Mouse (Mus musculus): Measurements from ENCODE around the gene Slc44a2. TPM values are rescaled to one million over a fixed set of nuclear protein-coding genes. Genes with fewer than 3 reads are reported as not detected.
"Not testable (repeated sequence)": the region's sequence is repeated elsewhere in the genome, so short reads cannot be mapped to it uniquely, and the experiment has no call there.

The Slc44a2 gene
- polyA plus RNA-seq, 1 experiment from 2014 or later = 74.1 TPM

DNA sequence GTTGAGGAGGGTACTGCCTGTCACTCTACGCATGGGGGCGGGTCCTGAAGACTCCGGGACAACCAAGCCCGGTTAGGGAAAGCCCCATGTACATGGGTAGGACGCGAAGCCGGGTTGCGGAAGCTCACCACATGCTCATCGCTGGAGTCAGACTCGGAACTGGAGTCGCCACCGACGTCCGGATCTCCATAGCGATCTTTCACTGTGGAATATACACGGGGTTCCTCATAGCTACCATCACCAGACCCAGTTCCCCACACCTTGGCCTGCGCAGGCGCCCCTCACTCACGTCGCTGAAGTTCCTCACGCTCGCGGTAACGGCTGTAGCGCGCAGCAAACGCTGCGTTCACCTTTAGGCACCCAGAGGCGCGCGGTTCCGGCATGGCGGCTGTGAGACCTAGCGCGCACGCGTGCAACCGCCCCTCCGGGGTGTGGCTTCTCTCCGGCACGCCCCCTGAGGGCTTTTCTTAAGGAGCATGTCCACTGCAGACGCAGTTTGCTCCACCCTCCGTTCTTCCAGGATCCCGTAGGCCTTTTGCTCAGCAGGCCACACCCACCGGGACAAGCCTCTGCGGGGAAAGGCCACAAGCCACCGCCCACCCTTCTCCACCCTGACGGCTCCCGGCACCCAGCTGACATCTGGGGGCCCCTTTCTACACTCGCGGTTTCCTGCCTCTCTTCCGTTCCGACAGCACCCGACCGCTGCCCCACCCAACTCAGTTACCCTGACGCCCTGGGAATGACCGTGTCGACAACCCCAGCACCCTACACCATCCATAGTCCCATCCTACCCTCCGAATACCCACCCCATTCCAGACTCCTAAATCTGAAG lies 32.7 kb upstream of the Slc44a2 start, which contains the start of gene Kri1:
Kri1 (minus strand) TSS at position 399 of the 832 bp plus-strand sequence.
- 1% methylated on average over 59 of the region's 59 CpGs for WGBS
- peaks cover 18% of the 10 kb centered on the region for H3K36me3 ChIP-seq
- peaks cover 34% of the 10 kb centered on the region for H3K4me1 ChIP-seq
- peak within 1 kb of the TSS; percentile 82 for H3K27ac ChIP-seq (replicated peaks)
- H3K9me3 ChIP-seq = no peaks in the 10 kb centered on the region
- peak within 1 kb of the TSS; percentile 73 for H3K9ac ChIP-seq (replicated peaks)
- ATAC-seq (ENCODE audit: low FRiP score, low read depth) = peak; percentile 69
- no peaks in the 10 kb centered on the region for H3K27me3 ChIP-seq
- H3K4me3 ChIP-seq = peak within 1 kb of the TSS; percentile 84
- H3K4me2 ChIP-seq (replicated peaks) = peak within 1 kb of the TSS; percentile 70

DNA sequence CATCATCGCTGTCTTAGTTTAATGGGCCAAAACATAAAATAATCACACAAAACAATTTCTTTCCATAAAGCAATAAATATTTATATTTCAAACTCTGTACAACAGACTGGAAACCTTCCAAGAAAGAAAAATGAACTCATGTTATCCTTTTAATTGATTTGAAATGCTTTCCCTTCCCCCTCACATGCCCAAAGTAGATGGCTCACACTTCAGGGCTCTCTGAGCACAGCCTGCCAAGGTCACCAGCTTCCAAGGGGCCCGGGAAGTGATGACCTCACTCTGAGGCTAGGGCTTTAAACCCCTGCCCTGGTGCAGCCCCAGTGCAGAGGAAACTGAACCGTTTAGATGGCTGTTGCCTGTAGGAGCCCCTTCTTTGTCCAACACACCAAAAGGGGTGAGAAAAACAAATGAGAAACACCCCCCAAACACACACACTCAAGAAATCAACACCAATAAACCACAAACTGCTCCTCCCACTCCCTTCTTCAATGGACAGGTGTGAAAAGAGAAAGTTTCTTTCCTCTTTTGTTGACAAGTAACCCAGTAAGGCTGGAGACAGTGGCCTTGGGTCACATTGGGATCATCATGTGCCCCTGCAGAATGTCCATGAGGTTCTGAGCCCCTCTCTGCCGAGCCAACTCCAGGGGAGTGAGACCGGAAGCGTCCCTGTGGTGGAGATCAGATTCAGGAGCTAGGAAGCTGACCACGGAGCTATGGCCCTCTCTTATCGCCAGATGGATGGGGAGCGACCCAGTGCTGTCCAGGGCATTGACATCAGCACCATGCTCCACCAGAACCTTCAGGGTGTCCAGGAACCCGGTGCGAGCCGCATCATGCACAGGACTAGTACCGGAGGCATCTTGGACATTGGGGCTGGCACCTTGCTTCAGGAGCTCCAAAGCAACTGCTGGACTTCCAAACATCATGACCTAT lies 31.8 kb upstream of the Slc44a2 start:
- Histone ChIP-seq H3K9ac (replicated peaks) (peak overlapping the region; percentile 73), H3K4me3 (peak overlapping the region; percentile 84), H3K4me1 (peaks cover 34% of the 10 kb centered on the region), H3K27me3 (no peaks in the 10 kb centered on the region), H3K9me3 (no peaks in the 10 kb centered on the region), H3K36me3 (peaks cover 14% of the 10 kb centered on the region), H3K4me2 (replicated peaks) (peak overlapping the region; percentile 70), H3K27ac (replicated peaks) (peak overlapping the region; percentile 82)
- 82% methylated on average over 13 of the region's 13 CpGs for WGBS
- no peak for ATAC-seq (ENCODE audit: low FRiP score, low read depth)

DNA sequence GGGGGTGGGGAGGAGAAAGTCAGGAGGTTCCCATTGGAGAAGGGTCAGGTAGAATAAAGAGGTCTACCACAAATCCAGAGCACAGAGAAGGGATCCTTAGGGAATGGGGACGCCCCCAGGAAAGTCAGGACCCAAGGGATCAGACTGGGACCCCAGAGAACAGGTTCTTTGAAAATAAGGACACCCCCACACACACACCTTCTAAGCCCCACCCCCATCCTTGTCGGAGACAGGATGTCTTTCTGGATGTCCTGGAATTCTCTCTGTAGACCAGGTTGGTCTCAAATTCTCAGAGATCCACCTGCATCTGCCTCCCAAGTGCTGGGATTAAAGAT lies 31.2 kb upstream of the Slc44a2 start:
- Histone ChIP-seq H3K36me3 (peaks cover 8% of the 10 kb centered on the region; the same call in 1 of the 2 replicates), H3K4me3 (peak overlapping the region; percentile 84; the same call in 1 of the 2 replicates), H3K4me1 (peaks cover 34% of the 10 kb centered on the region), H3K9ac (replicated peaks) (no peak overlapping the region), H3K27me3 (no peaks in the 10 kb centered on the region), H3K4me2 (replicated peaks) (peak overlapping the region; percentile 70), H3K9me3 (no peaks in the 10 kb centered on the region), H3K27ac (replicated peaks) (no peak overlapping the region)
- WGBS = 89% methylated on average over 2 of the region's 2 CpGs
- no peak for ATAC-seq (ENCODE audit: low FRiP score, low read depth)

DNA sequence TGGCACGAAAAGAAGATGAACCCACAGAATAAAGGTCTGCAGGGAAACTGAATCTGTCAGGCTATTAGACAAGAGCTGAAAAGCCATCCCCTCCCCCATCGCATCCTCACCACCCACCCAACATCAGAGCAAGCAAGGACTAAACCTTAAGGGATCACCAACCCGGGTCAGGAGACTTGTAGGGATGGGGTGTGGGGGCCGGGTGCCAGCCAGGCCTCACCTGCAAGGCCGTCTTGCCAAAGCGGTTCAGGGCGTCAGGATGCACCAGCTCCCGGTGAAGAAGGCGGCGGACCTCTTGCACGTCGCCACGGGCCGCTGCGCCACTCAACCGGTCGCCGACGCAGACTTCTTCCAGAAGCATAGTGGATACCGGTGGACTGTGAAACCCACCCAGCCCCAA lies 29.9 kb upstream of the Slc44a2 start:
- H3K9me3 ChIP-seq = no peaks in the 10 kb centered on the region
- peak overlapping the region; percentile 86 for H3K27ac ChIP-seq (replicated peaks)
- no peak for ATAC-seq (ENCODE audit: low FRiP score, low read depth)
- H3K9ac ChIP-seq (replicated peaks) = peak overlapping the region; percentile 81
- H3K4me3 ChIP-seq = peak overlapping the region; percentile 75
- H3K4me2 ChIP-seq (replicated peaks) = peak overlapping the region; percentile 70
- peaks cover 34% of the 10 kb centered on the region for H3K4me1 ChIP-seq
- under 1% methylated on average over 20 of the region's 20 CpGs for WGBS
- H3K36me3 ChIP-seq = no peaks in the 10 kb centered on the region
- no peaks in the 10 kb centered on the region for H3K27me3 ChIP-seq

DNA sequence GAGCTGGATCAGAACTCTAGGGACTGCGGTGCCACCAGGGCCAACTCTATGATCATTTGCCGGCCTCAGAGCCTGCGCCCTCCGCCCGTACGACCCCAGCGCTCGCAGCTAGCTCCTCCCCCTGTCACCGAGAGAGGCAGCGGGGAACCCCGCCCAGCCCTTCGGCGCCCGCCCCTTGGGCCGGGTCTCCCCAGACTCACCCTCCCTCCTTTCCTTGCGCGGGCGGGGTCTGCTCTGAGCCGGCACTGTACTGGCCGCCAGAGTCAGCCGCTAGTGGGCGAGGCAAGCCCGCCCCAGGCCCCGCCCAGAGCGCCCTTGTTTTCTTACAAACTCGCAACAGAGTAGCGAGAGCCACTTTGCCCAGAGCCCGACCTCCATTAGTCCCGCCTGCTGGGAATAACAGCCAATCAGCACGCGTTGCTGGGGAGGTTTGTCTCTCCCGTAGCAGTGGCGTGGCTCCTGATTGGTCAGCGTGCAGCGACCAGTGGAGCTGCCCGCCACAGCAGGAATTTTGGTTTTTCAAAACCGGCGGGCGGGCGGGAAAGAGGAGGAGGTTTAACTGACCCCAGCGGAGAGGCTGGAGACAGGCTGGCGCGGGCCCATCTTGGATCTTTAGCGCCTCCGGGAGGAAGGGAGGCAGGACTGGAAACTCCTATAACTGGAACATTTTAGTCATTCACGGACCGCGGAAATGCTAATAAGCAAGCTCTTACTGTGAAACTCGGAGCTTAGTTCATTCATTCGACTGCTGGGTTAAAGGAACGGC lies 29.3 kb upstream of the Slc44a2 start, which contains the start of gene Cdkn2d:
Cdkn2d (minus strand) TSS at position 386 of the 766 bp plus-strand sequence.
- peak within 1 kb of the TSS; percentile 75 for H3K4me3 ChIP-seq
- peak; percentile 96 for ATAC-seq (ENCODE audit: low FRiP score, low read depth)
- H3K36me3 ChIP-seq = no peaks in the 10 kb centered on the region
- WGBS = under 1% methylated on average over 47 of the region's 51 CpGs
- peak within 1 kb of the TSS; percentile 86 for H3K27ac ChIP-seq (replicated peaks)
- peaks cover 33% of the 10 kb centered on the region for H3K4me1 ChIP-seq
- no peaks in the 10 kb centered on the region for H3K27me3 ChIP-seq
- H3K9me3 ChIP-seq = no peaks in the 10 kb centered on the region
- peak within 1 kb of the TSS; percentile 70 for H3K4me2 ChIP-seq (replicated peaks)
- peak within 1 kb of the TSS; percentile 81 for H3K9ac ChIP-seq (replicated peaks)

DNA sequence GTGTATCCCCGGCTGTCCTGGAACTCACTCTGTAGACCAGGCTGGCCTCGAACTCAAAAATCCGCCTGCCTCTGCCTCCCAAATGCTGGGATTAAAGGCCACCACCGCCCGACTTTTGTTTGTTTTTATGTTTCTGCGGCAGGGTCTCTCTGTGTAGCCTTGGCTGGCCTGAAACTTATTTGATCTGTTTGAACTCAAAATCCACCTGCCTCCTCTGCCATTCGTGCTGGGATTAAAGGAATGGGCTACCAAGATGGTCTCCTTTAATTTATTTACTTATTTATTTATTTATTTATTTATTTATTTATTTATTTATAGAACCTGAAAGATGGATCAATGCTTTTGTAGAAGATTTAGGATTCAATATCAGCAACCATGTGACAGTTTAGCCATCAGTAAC lies 28.6 kb upstream of the Slc44a2 start:
- not testable (repeated sequence) for H3K9me3 ChIP-seq; H3K27me3 ChIP-seq; H3K36me3 ChIP-seq; ATAC-seq (ENCODE audit: low FRiP score, low read depth); H3K9ac ChIP-seq (replicated peaks)
- H3K4me1 ChIP-seq = peaks cover 27% of the 10 kb centered on the region
- peak overlapping the region; percentile 70 for H3K4me2 ChIP-seq (replicated peaks)
- 18% methylated on average over 7 of the region's 7 CpGs for WGBS
- H3K27ac ChIP-seq (replicated peaks) = peak overlapping the region; percentile 78
- peak overlapping the region; percentile 75 for H3K4me3 ChIP-seq

DNA sequence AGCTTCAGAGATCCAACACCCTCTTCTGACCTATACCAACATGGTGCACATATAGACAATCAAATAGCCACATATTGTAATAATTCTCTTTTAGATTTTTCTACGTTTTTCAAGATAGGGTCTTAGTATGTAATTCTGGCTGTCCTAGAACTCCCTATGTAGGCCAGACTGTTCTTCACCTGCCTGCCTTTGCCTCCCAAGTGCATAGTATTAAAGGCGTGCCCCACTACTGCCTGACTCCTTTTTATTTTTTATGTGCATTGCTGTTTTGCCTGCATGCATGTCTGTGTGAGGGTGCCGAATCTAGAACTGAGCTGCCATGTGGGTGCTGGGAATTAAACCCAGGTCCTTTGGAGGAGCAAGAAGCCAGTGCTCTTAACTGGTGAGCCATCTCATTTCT lies 28.2 kb upstream of the Slc44a2 start:
- Histone ChIP-seq H3K4me1 (peaks cover 23% of the 10 kb centered on the region), H3K4me2 (replicated peaks) (no peak overlapping the region), H3K9me3 (no peaks in the 10 kb centered on the region), H3K9ac (replicated peaks) (no peak overlapping the region), H3K4me3 (no peak overlapping the region), H3K27me3 (no peaks in the 10 kb centered on the region), H3K27ac (replicated peaks) (no peak overlapping the region), H3K36me3 (no peaks in the 10 kb centered on the region)
- ATAC-seq (ENCODE audit: low FRiP score, low read depth) = no peak
- WGBS = 93% methylated on average over 3 of the region's 3 CpGs

DNA sequence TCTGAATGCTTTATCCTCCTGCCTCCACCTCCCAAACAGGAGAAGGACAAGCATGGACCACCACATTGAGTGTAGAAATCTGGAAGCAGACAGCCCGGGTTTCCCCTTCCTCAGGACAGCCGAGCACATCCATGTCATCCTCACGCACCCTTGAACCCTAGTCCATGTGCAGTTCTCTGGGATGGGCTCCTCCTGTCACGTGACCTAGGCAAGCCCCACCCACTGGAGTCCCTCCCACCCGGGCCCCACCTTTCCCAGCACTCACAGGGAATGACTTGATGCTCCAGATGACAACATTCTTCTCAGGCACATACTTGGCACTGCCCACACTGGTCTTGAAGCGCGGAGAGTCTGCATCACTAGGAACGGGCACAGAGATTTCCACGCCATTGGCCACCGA lies 21.5 kb upstream of the Slc44a2 start:
- Histone ChIP-seq H3K27me3 (no peaks in the 10 kb centered on the region), H3K36me3 (no peaks in the 10 kb centered on the region), H3K9ac (replicated peaks) (no peak overlapping the region), H3K27ac (replicated peaks) (no peak overlapping the region), H3K4me3 (no peak overlapping the region), H3K4me2 (replicated peaks) (no peak overlapping the region), H3K4me1 (no peaks in the 10 kb centered on the region), H3K9me3 (0 out of 2 replicates have a peak, but pooled peaks cover 2% of the 10 kb centered on the region)
- 90% methylated on average over 10 of the region's 10 CpGs for WGBS
- ATAC-seq (ENCODE audit: low FRiP score, low read depth) = no peak

DNA sequence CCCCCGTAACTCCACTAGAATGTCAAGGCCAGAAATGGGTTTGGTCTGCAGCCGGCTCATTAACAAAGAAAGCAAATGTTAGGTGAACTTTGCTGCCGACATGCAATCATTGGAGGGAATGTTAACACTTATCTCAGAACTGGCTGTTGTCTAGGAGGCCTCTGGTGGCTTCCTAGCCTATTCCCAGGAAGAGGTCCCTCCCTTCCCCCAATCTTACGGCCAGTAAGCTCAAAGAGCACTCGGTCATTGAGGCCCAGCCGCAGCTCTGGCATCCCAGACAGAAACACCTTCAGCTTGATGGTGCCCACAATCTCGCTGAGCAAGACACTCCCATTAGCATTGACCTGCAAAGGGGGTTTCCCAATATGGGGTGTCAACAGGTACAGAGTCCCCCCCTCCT lies 15.4 kb upstream of the Slc44a2 start:
- H3K4me1 ChIP-seq = no peaks in the 10 kb centered on the region
- 0 out of 2 replicates have a peak, but pooled peaks cover 2% of the 10 kb centered on the region for H3K9me3 ChIP-seq
- H3K27ac ChIP-seq (replicated peaks) = no peak overlapping the region
- no peak overlapping the region for H3K9ac ChIP-seq (replicated peaks)
- no peaks in the 10 kb centered on the region for H3K36me3 ChIP-seq
- peaks cover 4% of the 10 kb centered on the region; the same call in 1 of the 2 replicates for H3K27me3 ChIP-seq
- H3K4me2 ChIP-seq (replicated peaks) = no peak overlapping the region
- no peak for ATAC-seq (ENCODE audit: low FRiP score, low read depth)
- 89% methylated on average over 7 of the region's 7 CpGs for WGBS
- H3K4me3 ChIP-seq = no peak overlapping the region

DNA sequence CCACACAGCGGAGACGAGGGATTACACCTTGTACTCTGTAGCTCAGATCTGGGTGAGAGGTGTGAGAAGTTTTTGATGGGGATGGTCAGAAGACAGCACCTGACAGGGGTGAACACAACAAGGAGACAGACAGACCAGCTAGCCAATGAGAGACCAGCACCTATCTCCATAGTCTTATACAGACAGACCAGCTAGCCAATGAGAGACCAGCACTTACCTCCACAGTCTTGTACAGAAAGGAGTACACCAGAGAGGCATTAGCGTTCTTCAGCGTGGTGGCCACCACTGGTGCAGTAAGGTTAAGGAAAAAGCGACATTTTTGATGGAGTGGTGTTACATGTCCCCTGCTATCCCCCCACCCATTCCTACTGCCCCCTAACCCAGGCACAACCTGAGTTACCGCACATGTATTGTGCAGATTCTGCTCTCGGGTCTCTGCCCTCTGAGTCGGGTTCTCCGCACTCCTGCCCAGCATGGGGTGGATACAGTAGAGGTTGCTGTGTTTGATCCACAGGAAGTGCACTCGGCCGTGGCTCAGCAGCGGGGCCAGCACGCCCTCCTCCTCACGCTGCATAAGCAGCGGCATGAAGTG lies 11.3 kb upstream of the Slc44a2 start:
- no peak for ATAC-seq (ENCODE audit: low FRiP score, low read depth)
- H3K36me3 ChIP-seq = no peaks in the 10 kb centered on the region
- H3K9ac ChIP-seq (replicated peaks) = no peak overlapping the region
- no peak overlapping the region for H3K27ac ChIP-seq (replicated peaks)
- H3K4me2 ChIP-seq (replicated peaks) = no peak overlapping the region
- H3K9me3 ChIP-seq = no peaks in the 10 kb centered on the region
- 82% methylated on average over 15 of the region's 15 CpGs for WGBS
- H3K27me3 ChIP-seq = peaks cover 28% of the 10 kb centered on the region
- H3K4me1 ChIP-seq = 0 out of 2 replicates have a peak, but pooled peaks cover 5% of the 10 kb centered on the region
- no peak overlapping the region for H3K4me3 ChIP-seq

DNA sequence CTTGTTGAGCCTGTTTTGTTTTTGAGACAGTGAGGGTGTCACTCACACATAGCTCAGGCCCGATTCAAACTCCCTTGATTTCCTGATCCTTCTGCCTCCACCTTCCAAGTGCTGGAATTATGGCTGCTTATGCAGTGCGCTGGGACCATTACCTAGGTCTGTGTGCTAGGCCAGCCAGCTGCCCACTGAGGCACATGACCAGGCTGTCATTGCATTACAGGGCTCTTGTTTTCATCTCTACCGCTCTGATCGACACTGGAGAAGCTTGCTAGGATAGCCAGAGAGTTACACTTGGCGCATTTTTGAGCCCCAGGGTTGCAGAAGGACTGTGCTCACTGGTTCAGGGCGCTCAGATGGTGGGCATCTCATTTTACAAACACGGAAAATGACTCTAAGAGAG lies 8.8 kb upstream of the Slc44a2 start:
- no peak overlapping the region for H3K27ac ChIP-seq (replicated peaks)
- 0 out of 2 replicates have a peak overlapping the region, but pooled peaks have one; percentile 2 for H3K4me3 ChIP-seq
- 0 out of 2 replicates have a peak, but pooled peaks cover 5% of the 10 kb centered on the region for H3K4me1 ChIP-seq
- H3K36me3 ChIP-seq = no peaks in the 10 kb centered on the region
- H3K9me3 ChIP-seq = no peaks in the 10 kb centered on the region
- H3K27me3 ChIP-seq = peaks cover 28% of the 10 kb centered on the region
- no peak overlapping the region for H3K4me2 ChIP-seq (replicated peaks)
- no peak for ATAC-seq (ENCODE audit: low FRiP score, low read depth)
- WGBS = 29% methylated on average over 7 of the region's 7 CpGs
- H3K9ac ChIP-seq (replicated peaks) = no peak overlapping the region

All from midbrain, embryonic 12.5 days (tissue).